Mouse (Mus musculus) forebrain, embryonic 13.5 days (tissue): ENCODE data around the gene Pik3r1. TPM values are rescaled to one million over a fixed set of nuclear protein-coding genes. Genes with fewer than 3 reads are reported as not detected.

Experiments
- ATAC-seq: fragments of 200-750 bp; cut with Nextera tagmentation; 2 replicates; pipeline ENCODE4 v1.8.0; 2017
- H3K27ac ChIP-seq: fragments of 300-500 bp; sonication (generic); 2 replicates; pipeline ENCODE4 v1.5.1; 2015; ENCODE audit warnings: inconsistent platforms, mild to moderate bottlenecking, moderate library complexity
- H3K27me3 ChIP-seq: fragments of 300-500 bp; sonication (generic); 2 replicates; pipeline ENCODE4 v1.6.1; 2015; ENCODE audit warnings: mild to moderate bottlenecking, inconsistent platforms
- H3K36me3 ChIP-seq: fragments of 300-500 bp; sonication (generic); 2 replicates; pipeline ENCODE4 v1.6.1; 2015; ENCODE audit warnings: mild to moderate bottlenecking, inconsistent platforms; ENCODE audit not compliant: poor library complexity, severe bottlenecking
- H3K4me1 ChIP-seq: fragments of 300-500 bp; sonication (generic); 2 replicates; pipeline ENCODE4 v1.6.1; 2015; ENCODE audit warnings: inconsistent platforms
- H3K4me2 ChIP-seq: fragments of 300-500 bp; sonication (generic); 2 replicates; pipeline ENCODE4 v1.6.1; 2015; ENCODE audit warnings: inconsistent platforms, mild to moderate bottlenecking, moderate library complexity
- H3K4me3 ChIP-seq: fragments of 300-500 bp; sonication (generic); 2 replicates; pipeline ENCODE4 v1.5.1; 2015; ENCODE audit warnings: mild to moderate bottlenecking, inconsistent platforms
- H3K9ac ChIP-seq: fragments of 300-500 bp; sonication (generic); 2 replicates; pipeline ENCODE4 v1.6.1; 2015; ENCODE audit warnings: mild to moderate bottlenecking, inconsistent platforms
- H3K9me3 ChIP-seq: fragments of 300-500 bp; sonication (generic); replicated peaks from 2 replicates; pipeline ENCODE4 v1.6.1; 2016; ENCODE audit warnings: inconsistent platforms
- WGBS: fragments of 180-500 bp; shearing (Covaris S2); methylation state at CpG from one replicate; pipeline ENCODE4 v1.1.7; 2015; 5-methylcytosine and 5-hydroxymethylcytosine counted together
- polyA plus RNA-seq: library from polyadenylated mRNA; unstranded; fragments of >200 nt; fragmentation: Nextera tagmentation; extraction: Ambion mirVana; gene quantifications from 2 replicates; pipeline ENCODE4 v1.2.1, GENCODE M21; 2015

Gene Pik3r1
- polyA plus RNA-seq, 1 experiment from 2014 or later = 20.9 TPM

- ATAC-seq = no peak
- Histone ChIP-seq H3K4me1 (peaks cover 33% of the 10 kb centered on the region), H3K9me3 (no peaks in the 10 kb centered on the region), H3K27me3 (0 out of 2 replicates have a peak, but pooled peaks cover 2% of the 10 kb centered on the region), H3K4me2 (no peak overlapping the region), H3K9ac (no peak overlapping the region), H3K36me3 (peaks cover 7% of the 10 kb centered on the region; the same call in 1 of the 2 replicates), H3K4me3 (no peak overlapping the region), H3K27ac (no peak overlapping the region)
- WGBS = 73% methylated on average over 7 of the region's 7 CpGs
These were observed 71.2 kb downstream of the Pik3r1 start for GRCm38 (mm10) chr13:101696827-101697226.

DNA sequence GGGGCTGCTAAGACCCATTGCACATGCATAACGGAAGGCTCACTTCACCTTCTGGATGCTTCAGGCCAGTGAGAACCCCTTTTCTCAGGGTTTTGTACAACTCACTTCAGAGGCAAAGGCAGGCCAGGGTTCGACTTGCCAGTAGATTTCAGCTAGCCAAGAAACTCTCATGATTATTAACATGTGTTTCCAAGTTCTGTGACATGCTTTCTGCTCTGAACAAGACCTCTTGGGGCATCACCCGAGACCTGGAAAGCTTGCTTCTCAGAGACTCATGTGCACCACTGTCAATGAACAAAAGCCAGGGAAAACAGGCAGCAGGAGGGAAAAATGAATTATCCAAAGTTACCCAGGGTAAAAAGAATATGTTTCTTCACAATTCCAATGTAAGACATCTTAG, 71.7 kb downstream of the Pik3r1 start:
- no peak overlapping the region for H3K27ac ChIP-seq
- no peak for ATAC-seq

GRCm38 (mm10) chr13:101695876-101696275, 72.1 kb downstream of the Pik3r1 start:
- H3K4me3 ChIP-seq = no peak overlapping the region
- H3K4me2 ChIP-seq = no peak overlapping the region
- no peaks in the 10 kb centered on the region for H3K36me3 ChIP-seq
- peaks cover 42% of the 10 kb centered on the region for H3K4me1 ChIP-seq
- no peak overlapping the region for H3K27ac ChIP-seq
- WGBS = 5% methylated on average over 7 of the region's 7 CpGs
- no peaks in the 10 kb centered on the region for H3K9me3 ChIP-seq
- H3K27me3 ChIP-seq = 0 out of 2 replicates have a peak, but pooled peaks cover 2% of the 10 kb centered on the region
- ATAC-seq = no peak
- H3K9ac ChIP-seq = no peak overlapping the region

More for the DNA sequence above, 71.7 kb downstream of the Pik3r1 start:
- no peak overlapping the region for H3K9ac ChIP-seq
- peaks cover 2% of the 10 kb centered on the region; the same call in 1 of the 2 replicates for H3K36me3 ChIP-seq
- H3K9me3 ChIP-seq = no peaks in the 10 kb centered on the region
- no peak overlapping the region for H3K4me3 ChIP-seq
- H3K4me2 ChIP-seq = no peak overlapping the region
- H3K4me1 ChIP-seq = peaks cover 38% of the 10 kb centered on the region
- H3K27me3 ChIP-seq = 0 out of 2 replicates have a peak, but pooled peaks cover 2% of the 10 kb centered on the region
- 68% methylated on average over 3 of the region's 3 CpGs for WGBS

GRCm38 (mm10) chr13:101694496-101695251, 73.3 kb downstream of the Pik3r1 start:
- peak; percentile 52 for ATAC-seq
- peaks cover 43% of the 10 kb centered on the region for H3K4me1 ChIP-seq
- 0 out of 2 replicates have a peak, but pooled peaks cover 2% of the 10 kb centered on the region for H3K27me3 ChIP-seq
- no peaks in the 10 kb centered on the region for H3K36me3 ChIP-seq
- H3K4me3 ChIP-seq = peak overlapping the region; percentile 60
- H3K4me2 ChIP-seq = peak overlapping the region; percentile 93
- no peaks in the 10 kb centered on the region for H3K9me3 ChIP-seq
- peak overlapping the region; percentile 71 for H3K9ac ChIP-seq
- WGBS = under 1% methylated on average over 48 of the region's 48 CpGs
- no peak overlapping the region; the same call in 1 of the 2 replicates for H3K27ac ChIP-seq

- Histone ChIP-seq H3K36me3 (no peaks in the 10 kb centered on the region), H3K4me2 (peak overlapping the region; percentile 93), H3K9ac (peak overlapping the region; percentile 71), H3K9me3 (no peaks in the 10 kb centered on the region), H3K4me3 (peak overlapping the region; percentile 60), H3K27ac (no peak overlapping the region), H3K27me3 (0 out of 2 replicates have a peak, but pooled peaks cover 2% of the 10 kb centered on the region), H3K4me1 (peaks cover 43% of the 10 kb centered on the region)
- peak; percentile 71 for ATAC-seq
- WGBS = 1% methylated on average over 12 of the region's 12 CpGs
These were observed 74.0 kb downstream of the Pik3r1 start for GRCm38 (mm10) chr13:101693967-101694495.

GRCm38 (mm10) chr13:101692866-101693691, 74.9 kb downstream of the Pik3r1 start:
- Histone ChIP-seq H3K4me2 (peak overlapping the region; percentile 93), H3K4me3 (peak overlapping the region; percentile 60), H3K36me3 (peaks cover 2% of the 10 kb centered on the region), H3K27ac (peak overlapping the region; percentile 61), H3K9ac (peak overlapping the region; percentile 72), H3K4me1 (peaks cover 43% of the 10 kb centered on the region), H3K27me3 (0 out of 2 replicates have a peak, but pooled peaks cover 2% of the 10 kb centered on the region), H3K9me3 (no peaks in the 10 kb centered on the region)
- ATAC-seq = no peak
- 52% methylated on average over 7 of the region's 7 CpGs for WGBS

- H3K4me2 ChIP-seq = peak overlapping the region; percentile 93
- peaks cover 43% of the 10 kb centered on the region for H3K4me1 ChIP-seq
- H3K27me3 ChIP-seq = 0 out of 2 replicates have a peak, but pooled peaks cover 2% of the 10 kb centered on the region
- H3K9ac ChIP-seq = peak overlapping the region; percentile 72
- 12% methylated on average over 17 of the region's 17 CpGs for WGBS
- ATAC-seq = peak; percentile 72
- H3K9me3 ChIP-seq = no peaks in the 10 kb centered on the region
- H3K27ac ChIP-seq = peak overlapping the region; percentile 61
- peak overlapping the region; percentile 45 for H3K4me3 ChIP-seq
- H3K36me3 ChIP-seq = peaks cover 9% of the 10 kb centered on the region
These were observed 75.7 kb downstream of the Pik3r1 start for GRCm38 (mm10) chr13:101692239-101692784.

GRCm38 (mm10) chr13:101691669-101692068, 76.3 kb downstream of the Pik3r1 start:
- H3K27me3 ChIP-seq = 0 out of 2 replicates have a peak, but pooled peaks cover 2% of the 10 kb centered on the region
- H3K36me3 ChIP-seq = peaks cover 15% of the 10 kb centered on the region
- WGBS = 16% methylated on average over 6 of the region's 6 CpGs
- peak overlapping the region; percentile 45 for H3K4me3 ChIP-seq
- no peaks in the 10 kb centered on the region for H3K9me3 ChIP-seq
- H3K9ac ChIP-seq = peak overlapping the region; percentile 72; the same call in 1 of the 2 replicates
- peak overlapping the region; percentile 93 for H3K4me2 ChIP-seq
- ATAC-seq = no peak
- H3K27ac ChIP-seq = no peak overlapping the region; the same call in 1 of the 2 replicates
- H3K4me1 ChIP-seq = peaks cover 43% of the 10 kb centered on the region

GRCm38 (mm10) chr13:101690911-101691655, 76.9 kb downstream of the Pik3r1 start:
- no peaks in the 10 kb centered on the region for H3K9me3 ChIP-seq
- no peak overlapping the region for H3K27ac ChIP-seq
- H3K4me3 ChIP-seq = peak overlapping the region; percentile 45
- H3K36me3 ChIP-seq = peaks cover 21% of the 10 kb centered on the region
- H3K27me3 ChIP-seq = 0 out of 2 replicates have a peak, but pooled peaks cover 2% of the 10 kb centered on the region
- H3K4me2 ChIP-seq = peak overlapping the region; percentile 93
- WGBS = 40% methylated on average over 10 of the region's 10 CpGs
- peaks cover 43% of the 10 kb centered on the region for H3K4me1 ChIP-seq
- ATAC-seq = no peak
- peak overlapping the region; percentile 72; the same call in 1 of the 2 replicates for H3K9ac ChIP-seq

- peaks cover 29% of the 10 kb centered on the region for H3K36me3 ChIP-seq
- H3K4me2 ChIP-seq = 0 out of 2 replicates have a peak overlapping the region, but pooled peaks have one; percentile 12
- H3K9ac ChIP-seq = no peak overlapping the region
- no peak overlapping the region for H3K27ac ChIP-seq
- no peak overlapping the region for H3K4me3 ChIP-seq
- H3K27me3 ChIP-seq = 0 out of 2 replicates have a peak, but pooled peaks cover 2% of the 10 kb centered on the region
- WGBS = 73% methylated on average over 6 of the region's 6 CpGs
- ATAC-seq = no peak
- H3K4me1 ChIP-seq = peaks cover 41% of the 10 kb centered on the region
- H3K9me3 ChIP-seq = no peaks in the 10 kb centered on the region
These were observed 77.8 kb downstream of the Pik3r1 start for GRCm38 (mm10) chr13:101690167-101690566.

DNA sequence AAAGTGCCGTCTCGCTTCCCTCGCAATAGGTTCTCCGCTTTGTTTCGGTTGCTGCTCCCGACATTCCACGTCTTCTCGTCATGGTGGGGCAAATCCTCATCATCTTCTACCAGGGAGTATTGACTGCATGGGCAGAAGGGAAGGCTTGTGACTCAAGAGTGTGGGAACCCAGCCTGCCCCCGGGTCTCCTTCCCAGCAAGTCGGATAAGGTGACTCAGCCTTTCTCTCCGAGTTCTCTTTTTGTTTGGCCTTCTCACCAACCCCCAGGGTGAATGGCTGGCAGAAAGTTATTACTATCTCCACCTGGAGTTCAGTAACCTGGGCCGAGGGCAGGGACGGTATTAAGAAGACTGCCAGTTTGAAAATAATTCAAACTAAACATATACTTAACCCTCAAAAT, 81.8 kb downstream of the Pik3r1 start:
- peaks cover 53% of the 10 kb centered on the region for H3K36me3 ChIP-seq
- 94% methylated on average over 13 of the region's 13 CpGs for WGBS
- H3K9me3 ChIP-seq = no peaks in the 10 kb centered on the region
- peaks cover 8% of the 10 kb centered on the region for H3K4me1 ChIP-seq
- H3K27me3 ChIP-seq = no peaks in the 10 kb centered on the region
- no peak overlapping the region for H3K9ac ChIP-seq
- H3K27ac ChIP-seq = no peak overlapping the region
- H3K4me3 ChIP-seq = no peak overlapping the region
- ATAC-seq = no peak
- H3K4me2 ChIP-seq = no peak overlapping the region
